Mouse (Mus musculus): ENCODE results near the gene Apc2.
A peak's percentile ranks its signal among the peaks of the same experiment; 100 is the strongest.

Apc2 gene

GRCm38 (mm10) chr10:80294311-80294710 is 1.5 kb upstream of the Apc2 start:
- DNase-seq (ENCODE audit: low spot score), result no peak

GRCm38 (mm10) chr10:80294788-80295303 is 931 bp upstream of the Apc2 start:
- DNase-seq (ENCODE audit: low spot score), result no peak

- DNase-seq (ENCODE audit: low spot score), result no peak
These were observed 1.0 kb downstream of the Apc2 start for GRCm38 (mm10) chr10:80296824-80297223.

- no peak for DNase-seq (ENCODE audit: low spot score)
These were observed 1.9 kb downstream of the Apc2 start for GRCm38 (mm10) chr10:80297526-80298133.

- peak; percentile 91 for DNase-seq (ENCODE audit: low spot score)
These were observed 2.9 kb downstream of the Apc2 start for GRCm38 (mm10) chr10:80298571-80299281.

- peak; percentile 58 for DNase-seq (ENCODE audit: low spot score)
These were observed 3.5 kb downstream of the Apc2 start for GRCm38 (mm10) chr10:80299301-80299700.

- DNase-seq (ENCODE audit: low spot score), result no peak
These were observed 4.0 kb downstream of the Apc2 start for GRCm38 (mm10) chr10:80299824-80300223.

- DNase-seq (ENCODE audit: low spot score), result peak; percentile 53
These were observed 5.0 kb downstream of the Apc2 start for GRCm38 (mm10) chr10:80300672-80301181.

- no peak for DNase-seq (ENCODE audit: low spot score)
These were observed 5.7 kb downstream of the Apc2 start for GRCm38 (mm10) chr10:80301256-80302081.

GRCm38 (mm10) chr10:80302082-80302355 is 6.2 kb downstream of the Apc2 start:
- DNase-seq (ENCODE audit: low spot score), result no peak

- peak; percentile 60 for DNase-seq (ENCODE audit: low spot score)
These were observed 6.7 kb downstream of the Apc2 start for GRCm38 (mm10) chr10:80302471-80302881.

GRCm38 (mm10) chr10:80304458-80304857 is 8.7 kb downstream of the Apc2 start:
- no peak for DNase-seq (ENCODE audit: low spot score)

GRCm38 (mm10) chr10:80304862-80305261 is 9.1 kb downstream of the Apc2 start:
- DNase-seq (ENCODE audit: low spot score), result no peak

- DNase-seq (ENCODE audit: low spot score), result no peak
These were observed 15.8 kb downstream of the Apc2 start for GRCm38 (mm10) chr10:80311560-80311959.

- no peak for DNase-seq (ENCODE audit: low spot score)
These were observed 17.1 kb downstream of the Apc2 start for GRCm38 (mm10) chr10:80312586-80313504.

GRCm38 (mm10) chr10:80313627-80314201 is 17.9 kb downstream of the Apc2 start:
- DNase-seq (ENCODE audit: low spot score), result no peak

- DNase-seq (ENCODE audit: low spot score), result no peak
These were observed 18.8 kb downstream of the Apc2 start for GRCm38 (mm10) chr10:80314494-80315001.

- DNase-seq (ENCODE audit: low spot score), result no peak
These were observed 19.5 kb downstream of the Apc2 start for GRCm38 (mm10) chr10:80315315-80315714.

- DNase-seq (ENCODE audit: low spot score), result no peak
These were observed 20.6 kb downstream of the Apc2 start for GRCm38 (mm10) chr10:80316359-80316781.

GRCm38 (mm10) chr10:80317011-80317410 is 21.2 kb downstream of the Apc2 start:
- DNase-seq (ENCODE audit: low spot score), result no peak

GRCm38 (mm10) chr10:80320340-80320760 is 24.6 kb downstream of the Apc2 start, which contains the start of gene 2310011J03Rik:
Gene 2310011J03Rik (minus strand): TSS chr10:80320537.
- peak; percentile 90 for DNase-seq (ENCODE audit: low spot score)
